Mouse (Mus musculus): ENCODE measurements at regions not wholly inside any gene's neighbourhood (a gene's known extent, or its start where the extent isn't known, plus 50 kb on each side); places are given as distances from the start of the nearest gene placed in this dataset.

DNA sequence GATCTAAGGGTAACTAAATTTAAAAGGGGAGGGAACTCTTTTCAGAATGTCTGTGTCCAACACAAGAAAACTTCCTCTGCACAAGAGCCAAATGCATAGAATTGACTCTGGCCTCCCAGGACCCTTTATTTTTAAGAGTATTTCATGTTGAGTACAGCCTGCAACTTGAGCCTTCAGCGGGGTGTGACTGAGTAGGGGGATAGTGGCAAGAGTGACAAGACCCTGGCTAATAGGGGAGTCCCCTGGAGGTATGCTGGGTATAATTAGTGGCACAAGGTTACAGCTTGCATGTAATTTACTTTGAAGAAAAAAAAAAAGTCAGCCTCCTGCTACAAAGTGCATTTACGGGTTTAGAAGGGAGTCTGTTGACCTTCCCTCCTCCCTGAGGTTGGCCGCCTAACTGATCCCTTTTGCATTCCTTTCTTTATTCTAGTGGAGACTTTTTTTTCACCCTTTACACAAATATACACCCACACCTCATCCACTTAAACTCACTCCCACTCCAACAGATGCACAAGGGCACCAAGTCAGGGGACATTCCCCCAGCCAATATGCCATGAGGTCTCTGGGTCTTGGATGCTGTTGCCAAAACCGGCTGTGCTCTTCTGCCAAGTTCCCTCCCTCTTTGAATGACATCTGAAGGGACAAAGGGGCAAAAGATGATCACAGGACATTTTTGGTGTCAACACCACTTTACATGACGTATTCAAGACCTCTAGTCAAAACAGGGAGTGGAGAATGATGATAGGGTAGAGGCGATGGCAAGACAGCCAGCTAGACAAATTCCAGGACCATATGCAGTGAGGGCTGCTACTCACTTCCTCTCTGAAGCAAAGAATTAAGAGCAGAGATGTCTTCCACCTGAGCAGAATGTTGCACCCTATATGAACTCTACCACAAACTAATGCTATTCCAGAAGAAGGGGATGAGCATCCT, 557.2 kb downstream of the Nfib start:
- TF ChIP-seq CTCF (IDR thresholded peaks at IDR 0.05) (no peak), EP300 (IDR thresholded peaks at IDR 0.05) (no peak)

All from lung, postnatal 0 days (tissue).